Mouse (Mus musculus) telencephalon, adult 2 months (tissue): ENCODE results near the gene Drap1.

Source experiments
- DNase-seq: peaks from one replicate; pipeline ENCODE4 v3.0.0-alpha.2; 2011; ENCODE audit warnings: low read depth, low spot score

Gene Drap1

GRCm38 (mm10) chr19:5448354-5449150 lies 23.8 kb upstream of the Drap1 start:
- DNase-seq = no peak

- DNase-seq = no peak
Measured at GRCm38 (mm10) chr19:5447515-5448353, 23.0 kb upstream of the Drap1 start, which contains the start of gene Fosl1. Gene Fosl1 (plus strand): TSS chr19:5447547.

GRCm38 (mm10) chr19:5445747-5446146 lies 21.0 kb upstream of the Drap1 start:
- DNase-seq = no peak

GRCm38 (mm10) chr19:5444954-5445353 lies 20.2 kb upstream of the Drap1 start:
- no peak for DNase-seq

- no peak for DNase-seq
Measured at GRCm38 (mm10) chr19:5444371-5444908, 19.7 kb upstream of the Drap1 start.

- no peak for DNase-seq
Measured at GRCm38 (mm10) chr19:5433951-5434350, 9.2 kb upstream of the Drap1 start.

GRCm38 (mm10) chr19:5432992-5433852 lies 8.4 kb upstream of the Drap1 start:
- no peak for DNase-seq

GRCm38 (mm10) chr19:5431911-5432464 lies 7.2 kb upstream of the Drap1 start:
- no peak for DNase-seq

- DNase-seq = no peak
Measured at GRCm38 (mm10) chr19:5430408-5430807, 5.6 kb upstream of the Drap1 start.

- no peak for DNase-seq
Measured at GRCm38 (mm10) chr19:5429806-5430205, 5.0 kb upstream of the Drap1 start.

GRCm38 (mm10) chr19:5429219-5429618 lies 4.4 kb upstream of the Drap1 start:
- DNase-seq = no peak

GRCm38 (mm10) chr19:5428083-5428482 lies 3.3 kb upstream of the Drap1 start:
- DNase-seq = no peak

GRCm38 (mm10) chr19:5426640-5427290 lies 2.0 kb upstream of the Drap1 start:
- DNase-seq = no peak

GRCm38 (mm10) chr19:5425906-5426565 lies 1.3 kb upstream of the Drap1 start:
- no peak for DNase-seq

- no peak for DNase-seq
Measured at GRCm38 (mm10) chr19:5424092-5424781, 542 bp downstream of the Drap1 start.

- DNase-seq = no peak
Measured at GRCm38 (mm10) chr19:5423561-5423960, 1.2 kb downstream of the Drap1 start.

- no peak for DNase-seq
Measured at GRCm38 (mm10) chr19:5422895-5423443, 1.8 kb downstream of the Drap1 start.

- no peak for DNase-seq
Measured at GRCm38 (mm10) chr19:5422267-5422666, 2.5 kb downstream of the Drap1 start.

GRCm38 (mm10) chr19:5421784-5422183 lies 3.0 kb downstream of the Drap1 start:
- no peak for DNase-seq
